Mouse (Mus musculus): ENCODE measurements at regions not wholly inside any gene's neighbourhood (a gene's known extent, or its start where the extent isn't known, plus 50 kb on each side); places are given as distances from the start of the nearest gene placed in this dataset.

- no peaks in the 10 kb centered on the region for H3K27me3 ChIP-seq (ENCODE audit: control insufficient read depth, insufficient read depth, low read length)
- WGBS, result 85% methylated on average over 5 of the region's 5 CpGs
- H3K4me3 ChIP-seq (replicated peaks; ENCODE audit: low read depth, low read length), result no peak overlapping the region
- ATAC-seq (ENCODE audit: low FRiP score, low TSS enrichment), result no peak
- H3K9ac ChIP-seq (replicated peaks; ENCODE audit: low read length), result no peak overlapping the region
- no peak for DNase-seq
- H3K4me1 ChIP-seq (ENCODE audit: control insufficient read depth, insufficient read depth, low read length), result no peaks in the 10 kb centered on the region
- H3K36me3 ChIP-seq (ENCODE audit: control insufficient read depth, insufficient read depth, low read length), result no peaks in the 10 kb centered on the region
- H3K9me3 ChIP-seq (ENCODE audit: control insufficient read depth, low read length), result no peaks in the 10 kb centered on the region
- H3K27ac ChIP-seq (replicated peaks; ENCODE audit: low read depth, low read length), result no peak overlapping the region
- no peak overlapping the region for H3K4me2 ChIP-seq (ENCODE audit: low read length)
Observed at GRCm38 (mm10) chr2:180404168-180404567, 51.9 kb upstream of the Slco4a1 start.

GRCm38 (mm10) chr2:180403621-180404020 lies 52.4 kb upstream of the Slco4a1 start:
- H3K9ac ChIP-seq (replicated peaks; ENCODE audit: low read length), result no peak overlapping the region
- H3K9me3 ChIP-seq (ENCODE audit: control insufficient read depth, low read length), result no peaks in the 10 kb centered on the region
- H3K27ac ChIP-seq (replicated peaks; ENCODE audit: low read depth, low read length), result no peak overlapping the region
- H3K4me3 ChIP-seq (replicated peaks; ENCODE audit: low read depth, low read length), result no peak overlapping the region
- H3K4me1 ChIP-seq (ENCODE audit: control insufficient read depth, insufficient read depth, low read length), result no peaks in the 10 kb centered on the region
- 67% methylated on average over 8 of the region's 8 CpGs for whole genome bisulfite sequencing
- no peaks in the 10 kb centered on the region for H3K36me3 ChIP-seq (ENCODE audit: control insufficient read depth, insufficient read depth, low read length)
- DNase-seq (no peak), ATAC-seq (ENCODE audit: low FRiP score, low TSS enrichment) (no peak)
- no peak overlapping the region for H3K4me2 ChIP-seq (ENCODE audit: low read length)
- no peaks in the 10 kb centered on the region for H3K27me3 ChIP-seq (ENCODE audit: control insufficient read depth, insufficient read depth, low read length)

- ATAC-seq (ENCODE audit: low FRiP score, low TSS enrichment) (no peak), DNase-seq (no peak)
- no peak overlapping the region for H3K9ac ChIP-seq (replicated peaks; ENCODE audit: low read length)
- H3K9me3 ChIP-seq (ENCODE audit: control insufficient read depth, low read length), result no peaks in the 10 kb centered on the region
- H3K27me3 ChIP-seq (ENCODE audit: control insufficient read depth, insufficient read depth, low read length), result no peaks in the 10 kb centered on the region
- no peak overlapping the region for H3K4me2 ChIP-seq (ENCODE audit: low read length)
- no peaks in the 10 kb centered on the region for H3K4me1 ChIP-seq (ENCODE audit: control insufficient read depth, insufficient read depth, low read length)
- no peak overlapping the region for H3K27ac ChIP-seq (replicated peaks; ENCODE audit: low read depth, low read length)
- H3K4me3 ChIP-seq (replicated peaks; ENCODE audit: low read depth, low read length), result no peak overlapping the region
- 82% methylated on average over 9 of the region's 9 CpGs for WGBS
- H3K36me3 ChIP-seq (ENCODE audit: control insufficient read depth, insufficient read depth, low read length), result no peaks in the 10 kb centered on the region
Observed at GRCm38 (mm10) chr2:180402851-180403459, 53.1 kb upstream of the Slco4a1 start.

- Histone ChIP-seq H3K27me3 (ENCODE audit: control insufficient read depth, insufficient read depth, low read length) (no peaks in the 10 kb centered on the region), H3K9ac (replicated peaks; ENCODE audit: low read length) (no peak overlapping the region), H3K4me2 (ENCODE audit: low read length) (no peak overlapping the region), H3K4me1 (ENCODE audit: control insufficient read depth, insufficient read depth, low read length) (no peaks in the 10 kb centered on the region), H3K9me3 (ENCODE audit: control insufficient read depth, low read length) (no peaks in the 10 kb centered on the region), H3K4me3 (replicated peaks; ENCODE audit: low read depth, low read length) (no peak overlapping the region), H3K27ac (replicated peaks; ENCODE audit: low read depth, low read length) (no peak overlapping the region), H3K36me3 (ENCODE audit: control insufficient read depth, insufficient read depth, low read length) (no peaks in the 10 kb centered on the region)
- DNase-seq, result no peak
- 82% methylated on average over 4 of the region's 4 CpGs for WGBS
- no peak for ATAC-seq (ENCODE audit: low FRiP score, low TSS enrichment)
Observed at GRCm38 (mm10) chr2:180402433-180402832, 53.6 kb upstream of the Slco4a1 start.

- DNase-seq (no peak), ATAC-seq (ENCODE audit: low FRiP score, low TSS enrichment) (no peak)
- Histone ChIP-seq H3K9ac (replicated peaks; ENCODE audit: low read length) (no peak overlapping the region), H3K36me3 (ENCODE audit: control insufficient read depth, insufficient read depth, low read length) (no peaks in the 10 kb centered on the region), H3K4me3 (replicated peaks; ENCODE audit: low read depth, low read length) (no peak overlapping the region), H3K27ac (replicated peaks; ENCODE audit: low read depth, low read length) (no peak overlapping the region), H3K9me3 (ENCODE audit: control insufficient read depth, low read length) (no peaks in the 10 kb centered on the region), H3K27me3 (ENCODE audit: control insufficient read depth, insufficient read depth, low read length) (no peaks in the 10 kb centered on the region), H3K4me1 (ENCODE audit: control insufficient read depth, insufficient read depth, low read length) (no peaks in the 10 kb centered on the region), H3K4me2 (ENCODE audit: low read length) (no peak overlapping the region)
- WGBS, result 81% methylated on average over 8 of the region's 8 CpGs
Observed at GRCm38 (mm10) chr2:180401409-180402391, 54.3 kb upstream of the Slco4a1 start.

- no peak overlapping the region for H3K9ac ChIP-seq (replicated peaks; ENCODE audit: low read length)
- 81% methylated on average over 5 of the region's 5 CpGs for WGBS
- H3K4me3 ChIP-seq (replicated peaks; ENCODE audit: low read depth, low read length), result no peak overlapping the region
- no peaks in the 10 kb centered on the region for H3K27me3 ChIP-seq (ENCODE audit: control insufficient read depth, insufficient read depth, low read length)
- H3K4me2 ChIP-seq (ENCODE audit: low read length), result no peak overlapping the region
- no peak for ATAC-seq (ENCODE audit: low FRiP score, low TSS enrichment)
- no peak overlapping the region for H3K27ac ChIP-seq (replicated peaks; ENCODE audit: low read depth, low read length)
- DNase-seq, result no peak
- no peaks in the 10 kb centered on the region for H3K9me3 ChIP-seq (ENCODE audit: control insufficient read depth, low read length)
- H3K4me1 ChIP-seq (ENCODE audit: control insufficient read depth, insufficient read depth, low read length), result no peaks in the 10 kb centered on the region
- H3K36me3 ChIP-seq (ENCODE audit: control insufficient read depth, insufficient read depth, low read length), result no peaks in the 10 kb centered on the region
Observed at GRCm38 (mm10) chr2:180400514-180401019, 55.5 kb upstream of the Slco4a1 start.

GRCm38 (mm10) chr2:180399651-180400513 lies 56.2 kb upstream of the Slco4a1 start:
- WGBS, result 76% methylated on average over 8 of the region's 8 CpGs
- H3K27ac ChIP-seq (replicated peaks; ENCODE audit: low read depth, low read length), result no peak overlapping the region
- DNase-seq (peak; percentile 19), ATAC-seq (ENCODE audit: low FRiP score, low TSS enrichment) (no peak)
- H3K4me3 ChIP-seq (replicated peaks; ENCODE audit: low read depth, low read length), result no peak overlapping the region
- no peaks in the 10 kb centered on the region for H3K27me3 ChIP-seq (ENCODE audit: control insufficient read depth, insufficient read depth, low read length)
- H3K9me3 ChIP-seq (ENCODE audit: control insufficient read depth, low read length), result no peaks in the 10 kb centered on the region
- H3K9ac ChIP-seq (replicated peaks; ENCODE audit: low read length), result no peak overlapping the region
- H3K4me1 ChIP-seq (ENCODE audit: control insufficient read depth, insufficient read depth, low read length), result no peaks in the 10 kb centered on the region
- no peaks in the 10 kb centered on the region for H3K36me3 ChIP-seq (ENCODE audit: control insufficient read depth, insufficient read depth, low read length)
- H3K4me2 ChIP-seq (ENCODE audit: low read length), result no peak overlapping the region

GRCm38 (mm10) chr2:180398851-180399447 lies 57.1 kb upstream of the Slco4a1 start:
- DNase-seq (no peak), ATAC-seq (ENCODE audit: low FRiP score, low TSS enrichment) (no peak)
- H3K27ac ChIP-seq (replicated peaks; ENCODE audit: low read depth, low read length), result no peak overlapping the region
- no peak overlapping the region for H3K4me3 ChIP-seq (replicated peaks; ENCODE audit: low read depth, low read length)
- no peaks in the 10 kb centered on the region for H3K4me1 ChIP-seq (ENCODE audit: control insufficient read depth, insufficient read depth, low read length)
- no peak overlapping the region for H3K9ac ChIP-seq (replicated peaks; ENCODE audit: low read length)
- H3K27me3 ChIP-seq (ENCODE audit: control insufficient read depth, insufficient read depth, low read length), result no peaks in the 10 kb centered on the region
- no peaks in the 10 kb centered on the region for H3K36me3 ChIP-seq (ENCODE audit: control insufficient read depth, insufficient read depth, low read length)
- H3K4me2 ChIP-seq (ENCODE audit: low read length), result no peak overlapping the region
- no peaks in the 10 kb centered on the region for H3K9me3 ChIP-seq (ENCODE audit: control insufficient read depth, low read length)
- WGBS, result 87% methylated on average over 6 of the region's 6 CpGs
